Mouse (Mus musculus) E14TG2a.4 (cell line): ENCODE data around the gene Tmsb15l.

Source experiments
- CTCF ChIP-seq: conservative IDR thresholded peaks from 2 replicates; pipeline ENCODE4 v1.5.1; 2014; ENCODE audit warnings: low read length
- NANOG ChIP-seq: IDR thresholded peaks from 2 replicates; pipeline ENCODE4 v1.6.1; 2014; ENCODE audit warnings: borderline replicate concordance, low read length, mixed read lengths
- POU5F1 ChIP-seq: IDR thresholded peaks from 2 replicates; pipeline ENCODE4 v1.6.1; 2014; ENCODE audit warnings: low read length, borderline replicate concordance

DNA sequence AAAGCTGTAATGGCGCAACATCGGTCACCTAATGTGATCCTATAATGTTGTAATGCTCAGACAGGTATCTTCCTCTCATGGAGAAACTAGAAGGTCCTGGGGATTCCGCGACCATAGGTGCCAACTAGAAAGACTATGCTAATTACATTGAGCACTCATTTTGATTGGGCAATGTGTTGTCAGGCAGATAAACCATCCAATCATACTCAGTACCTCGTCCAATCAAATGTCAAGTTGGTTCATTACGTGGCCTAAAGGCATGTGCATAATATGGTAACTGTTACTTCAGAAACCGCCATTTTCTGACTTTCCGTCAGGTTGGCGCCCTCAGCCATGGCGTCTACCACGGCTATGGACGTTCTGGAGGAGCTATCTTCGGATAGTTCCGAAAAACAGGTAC is 49.6 kb downstream of the Tmsb15l start, which contains the start of gene H2bfm:
- TF ChIP-seq CTCF (no peak), NANOG (no peak), POU5F1 (no peak)
